Mouse (Mus musculus) spleen, postnatal 4 days (tissue): Measurements from ENCODE around the gene Adk.
"Not testable (repeated sequence)": the region's sequence is repeated elsewhere in the genome, so short reads cannot be mapped to it uniquely, and the experiment has no call there.

Experiments used
- DNase-seq, 2 experiments: peaks; one replicate each; pipeline ENCODE4 v3.0.0; 2022; ENCODE audit warnings: low spot score in 2 of 2

Adk gene

GRCm38 (mm10) chr14:21427369-21427768 is 375.0 kb downstream of the Adk start:
- DNase-seq: no peak

DNA sequence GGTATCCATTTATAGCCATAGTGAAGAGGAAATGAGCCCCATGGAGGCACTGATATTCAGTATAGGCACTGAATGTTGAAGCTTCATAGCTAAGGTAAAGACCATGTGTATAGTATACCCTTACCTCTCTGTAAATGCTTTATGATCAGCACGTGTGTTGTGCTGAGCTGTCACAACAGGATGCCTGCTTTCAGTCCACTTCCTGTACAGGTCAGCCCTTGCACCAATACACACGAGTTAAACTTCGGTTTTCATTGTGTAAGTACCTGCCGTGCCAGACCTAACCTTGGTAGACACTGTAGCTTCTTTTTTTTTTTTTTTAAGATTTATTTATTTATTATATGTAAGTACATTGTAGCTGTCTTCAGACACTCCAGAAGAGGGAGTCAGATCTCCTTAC is 381.0 kb downstream of the Adk start:
- DNase-seq: no peak

- no peak for DNase-seq
These were observed 381.6 kb downstream of the Adk start for GRCm38 (mm10) chr14:21433995-21434394.

- no peak for DNase-seq
These were observed 382.3 kb downstream of the Adk start for GRCm38 (mm10) chr14:21434686-21435085.

DNA sequence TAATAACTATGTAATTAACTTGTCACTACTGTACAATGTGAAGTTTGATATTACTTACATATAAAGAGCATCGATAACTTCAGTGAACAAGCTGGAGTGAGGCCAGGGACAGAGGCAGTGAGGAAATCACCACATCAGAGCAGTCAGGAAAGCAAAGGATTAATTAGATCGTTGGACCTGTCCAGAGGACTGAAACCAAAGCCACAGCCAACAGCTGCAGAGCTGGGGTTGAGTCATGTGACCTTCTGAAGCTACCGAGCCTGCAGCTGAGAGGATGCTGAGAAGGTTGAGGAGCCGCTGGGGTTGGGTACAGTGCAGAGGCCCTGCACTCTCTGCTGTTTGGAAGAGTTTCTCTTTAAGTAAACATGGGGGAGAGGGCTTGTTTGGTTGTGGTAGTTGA is 387.4 kb downstream of the Adk start:
- no peak for DNase-seq

DNA sequence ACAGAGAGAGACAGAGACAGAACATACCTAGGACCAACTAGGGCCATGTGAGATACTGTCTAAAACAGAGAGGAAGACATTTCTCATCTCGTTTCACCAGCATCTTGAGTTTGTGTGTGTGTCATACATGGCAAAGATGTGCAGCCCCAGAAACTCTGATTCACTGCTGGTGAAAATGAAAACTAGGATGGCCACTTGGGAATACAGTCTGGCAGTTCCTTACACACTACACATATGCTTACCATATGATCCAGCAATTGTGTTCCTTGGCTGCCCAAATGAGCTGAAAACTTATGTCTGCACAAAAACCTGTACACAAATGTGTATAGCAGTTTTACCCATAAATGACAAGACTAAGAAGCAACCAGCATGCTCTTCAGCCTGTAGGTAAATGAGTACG is 388.2 kb downstream of the Adk start:
- no peak for DNase-seq

DNA sequence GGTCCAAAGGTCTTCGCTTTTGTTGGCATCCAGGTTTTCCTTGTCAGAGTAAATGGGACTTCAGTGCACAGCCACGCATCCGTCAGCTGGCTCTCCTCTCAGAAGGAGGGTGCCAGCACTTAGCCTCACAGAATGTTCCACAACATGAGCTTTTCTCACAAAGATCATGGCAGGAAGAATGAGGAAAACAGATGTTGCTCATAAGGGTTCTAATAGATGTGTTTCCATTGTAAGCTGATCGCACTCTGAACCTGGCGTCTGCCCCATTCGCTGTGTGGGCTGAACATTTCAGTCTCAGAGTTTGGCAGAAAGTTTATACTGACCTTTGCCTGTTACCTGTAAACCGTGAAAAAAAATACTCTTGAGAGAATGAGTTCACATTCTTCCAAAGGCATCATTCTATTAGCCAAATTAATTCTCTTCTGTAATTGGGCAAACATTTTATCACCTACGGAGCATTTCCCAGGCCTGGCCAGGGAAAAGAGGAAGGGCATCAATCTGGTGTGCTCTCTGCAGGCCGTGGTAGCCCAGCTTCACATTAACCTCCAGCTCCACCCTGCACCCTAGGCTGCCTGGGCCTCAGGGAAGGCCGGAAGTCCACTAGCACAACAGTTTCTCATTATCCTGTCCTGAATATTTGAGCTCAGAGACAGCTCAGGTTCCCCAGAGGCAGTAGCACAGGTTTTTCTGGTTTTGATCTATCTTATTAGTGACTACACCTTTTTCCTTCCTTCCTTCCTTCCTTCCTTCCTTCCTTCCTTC is 389.6 kb downstream of the Adk start:
- DNase-seq: no peak

DNA sequence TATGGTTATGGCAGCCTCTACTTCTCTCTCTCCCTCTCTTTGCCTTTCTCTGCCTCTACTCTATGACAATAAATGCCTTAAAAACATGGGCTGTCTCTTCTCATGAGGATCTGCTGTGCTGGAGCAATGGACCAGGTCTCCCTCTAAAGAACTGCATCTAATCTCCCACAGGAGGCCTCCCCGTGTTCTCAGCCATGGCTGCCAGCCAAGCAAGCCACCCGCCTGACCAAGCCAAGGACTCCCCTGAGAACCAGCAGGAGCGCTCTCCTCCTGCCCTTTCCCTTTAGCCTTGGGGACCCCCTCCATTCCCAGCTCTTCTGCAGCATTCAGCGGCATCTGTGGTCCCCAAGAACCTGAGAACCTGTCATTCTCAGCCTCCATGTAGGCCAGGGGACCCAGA is 400.2 kb downstream of the Adk start:
- DNase-seq: no peak

DNA sequence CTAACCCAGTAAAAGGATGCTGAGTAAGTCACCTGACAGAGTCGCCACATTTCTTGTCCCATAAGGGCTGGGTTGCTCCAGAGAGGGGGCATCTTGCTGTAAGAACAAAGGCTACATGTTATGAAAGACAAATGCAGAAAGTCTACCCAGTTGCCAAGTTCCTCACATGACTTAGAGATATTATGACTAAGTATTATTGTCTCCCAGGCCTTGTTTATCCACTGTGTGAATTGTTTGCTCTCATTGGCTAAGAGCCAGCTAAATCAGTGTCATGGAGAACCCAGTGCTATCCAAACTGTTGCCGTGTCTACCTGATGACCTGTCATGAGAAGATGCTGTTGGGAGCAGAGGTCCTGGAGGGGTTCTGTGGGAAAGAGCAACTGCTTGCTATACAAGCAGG is 401.5 kb downstream of the Adk start:
- DNase-seq: no peak

GRCm38 (mm10) chr14:21455654-21456350 is 403.4 kb downstream of the Adk start:
- DNase-seq: no peak

- DNase-seq: no peak
These were observed 404.2 kb downstream of the Adk start for GRCm38 (mm10) chr14:21456526-21456925.

- no peak for DNase-seq
These were observed 405.5 kb downstream of the Adk start for GRCm38 (mm10) chr14:21457876-21458275.

GRCm38 (mm10) chr14:21458696-21459095 is 406.3 kb downstream of the Adk start:
- DNase-seq: no peak

GRCm38 (mm10) chr14:21459163-21459562 is 406.8 kb downstream of the Adk start:
- DNase-seq: no peak

GRCm38 (mm10) chr14:21462398-21462797 is 410.0 kb downstream of the Adk start:
- no peak for DNase-seq

- no peak for DNase-seq
These were observed 410.8 kb downstream of the Adk start for GRCm38 (mm10) chr14:21463117-21463712.

- no peak for DNase-seq
These were observed 418.0 kb downstream of the Adk start for GRCm38 (mm10) chr14:21470386-21470785.

GRCm38 (mm10) chr14:21471975-21472374 is 419.6 kb downstream of the Adk start:
- no peak for DNase-seq

DNA sequence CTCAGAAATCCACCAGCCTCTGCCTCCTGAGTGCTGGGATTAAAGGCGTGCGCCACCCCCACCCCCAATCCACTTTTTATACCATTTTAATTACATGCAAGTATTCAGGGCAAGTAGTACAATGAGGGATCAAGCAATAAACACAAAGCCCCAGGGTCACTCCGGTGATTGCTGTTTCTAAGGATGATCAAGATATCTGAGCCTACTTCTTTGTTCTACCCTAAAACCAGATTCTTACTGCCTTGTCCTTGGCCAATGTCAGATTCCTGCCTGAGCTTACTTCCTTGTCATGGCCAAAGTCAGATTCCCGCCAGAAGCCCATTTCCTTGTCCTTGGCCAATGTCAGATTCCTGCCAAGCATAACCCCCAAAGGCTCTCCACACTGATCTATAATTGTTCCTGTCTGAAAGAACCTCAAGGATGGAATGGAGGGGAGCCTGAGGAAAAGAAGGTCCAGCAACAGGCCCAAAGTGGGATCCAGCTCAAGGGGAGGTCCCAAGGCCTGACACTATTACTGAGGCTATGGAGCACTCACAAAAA is 422.3 kb downstream of the Adk start:
- DNase-seq: not testable (repeated sequence)

DNA sequence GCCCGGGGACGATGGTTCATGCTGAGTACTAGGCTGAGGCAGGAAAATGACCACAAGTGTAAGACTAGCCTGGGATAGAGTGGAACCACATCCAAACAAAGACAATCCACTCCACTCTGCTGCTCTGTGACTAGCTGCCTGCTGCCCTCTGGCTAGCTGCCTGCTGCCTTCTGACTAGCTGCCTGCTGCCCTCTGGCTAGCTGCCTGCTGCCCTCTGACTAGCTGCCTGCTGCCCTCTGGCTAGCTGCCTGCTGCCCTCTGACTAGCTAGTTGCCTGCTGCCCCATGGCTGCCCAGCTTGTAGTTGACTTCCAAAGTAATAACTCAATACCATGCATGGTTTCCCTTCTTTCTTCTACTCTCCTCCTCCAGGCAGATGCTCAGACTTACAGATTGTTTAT is 424.8 kb downstream of the Adk start:
- no peak for DNase-seq

DNA sequence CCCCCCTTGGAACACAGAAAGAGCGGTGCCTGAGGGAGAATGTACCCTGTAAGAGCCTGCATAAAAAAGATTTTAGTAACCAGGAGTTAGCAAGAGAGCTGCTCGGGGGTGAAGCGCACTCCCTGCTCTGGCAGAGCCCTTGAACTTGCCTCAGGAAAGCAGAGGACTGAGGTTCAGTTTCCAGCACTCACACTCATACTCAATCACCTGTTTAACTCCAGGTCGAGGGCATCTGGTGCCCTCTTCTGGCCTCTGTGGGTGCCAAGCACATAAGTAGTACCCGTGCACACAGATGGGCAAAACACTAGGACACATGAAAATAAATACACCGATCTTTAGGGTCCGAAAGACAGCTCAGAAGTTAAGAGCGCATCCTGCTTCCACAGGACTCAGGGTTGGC is 427.2 kb downstream of the Adk start:
- DNase-seq: no peak

GRCm38 (mm10) chr14:21480191-21480590 is 427.8 kb downstream of the Adk start:
- DNase-seq: no peak

GRCm38 (mm10) chr14:21481231-21481630 is 428.9 kb downstream of the Adk start, which contains the start of gene Kat6b:
Kat6b (plus strand) TSS chr14:21481434.
- no peak for DNase-seq
